Mouse (Mus musculus) layer of hippocampus, postnatal 14 days (tissue): ENCODE measurements at regions not wholly inside any gene's neighbourhood (a gene's known extent, or its start where the extent isn't known, plus 50 kb on each side); places are given as distances from the start of the nearest gene placed in this dataset.

ENCODE experiments used
- DNase-seq, 2 experiments: peaks; one replicate each; pipeline ENCODE4 v3.0.0; 2021 to 2022; ENCODE audit warnings: low spot score in 2 of 2, mixed read lengths in 1 of 2

DNA sequence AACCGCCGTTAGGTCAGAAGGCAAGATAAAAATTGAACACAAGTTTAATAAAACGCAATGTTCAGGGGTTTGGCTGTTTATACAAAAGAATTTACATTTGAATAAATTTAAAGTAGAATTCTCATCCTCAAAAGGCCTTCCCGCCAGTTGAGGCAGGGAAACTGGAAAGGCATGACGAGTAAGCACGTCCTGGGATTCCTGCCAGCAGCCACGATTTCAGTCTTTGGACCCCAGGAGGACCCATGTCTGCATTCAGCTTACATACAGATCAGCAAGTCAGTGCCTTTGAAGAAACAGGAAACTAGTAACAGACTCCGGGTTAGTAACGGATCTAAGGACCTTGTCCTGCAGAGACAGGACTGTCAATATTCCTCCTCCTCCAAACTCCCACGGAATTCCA is 250.4 kb downstream of the Tmem182 start:
- DNase-seq, result no peak

- no peak for DNase-seq
These were observed 259.7 kb downstream of the Tmem182 start for GRCm38 (mm10) chr1:41065130-41065529.

- peak in 1 of 2 experiments; percentile 20 for DNase-seq
These were observed 299.5 kb downstream of the Tmem182 start for GRCm38 (mm10) chr1:41104869-41105268.

- DNase-seq, result no peak
These were observed 316.3 kb downstream of the Tmem182 start for GRCm38 (mm10) chr1:41121636-41122175.

GRCm38 (mm10) chr1:41131410-41131809 is 326.0 kb downstream of the Tmem182 start:
- DNase-seq, result no peak

DNA sequence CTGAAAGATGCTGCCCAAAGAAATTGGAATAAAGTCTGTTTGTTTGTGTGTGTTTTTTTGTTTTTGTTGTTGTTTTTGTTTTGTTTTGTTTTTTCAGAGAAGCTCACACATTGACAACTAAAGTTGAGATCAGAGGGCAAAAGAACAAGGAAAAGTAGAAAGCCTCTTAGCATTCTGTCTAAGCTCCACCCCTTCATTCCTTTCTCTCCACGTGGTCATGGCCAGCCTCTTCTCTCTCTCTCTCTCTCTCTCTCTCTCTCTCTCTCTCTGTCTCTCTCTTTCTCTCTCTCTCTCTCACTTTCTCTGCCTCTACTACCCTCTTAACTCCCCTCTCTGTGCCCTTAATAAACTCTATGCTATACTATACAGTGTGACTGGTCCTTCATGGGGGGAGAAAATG is 327.7 kb downstream of the Tmem182 start:
- no peak for DNase-seq

DNA sequence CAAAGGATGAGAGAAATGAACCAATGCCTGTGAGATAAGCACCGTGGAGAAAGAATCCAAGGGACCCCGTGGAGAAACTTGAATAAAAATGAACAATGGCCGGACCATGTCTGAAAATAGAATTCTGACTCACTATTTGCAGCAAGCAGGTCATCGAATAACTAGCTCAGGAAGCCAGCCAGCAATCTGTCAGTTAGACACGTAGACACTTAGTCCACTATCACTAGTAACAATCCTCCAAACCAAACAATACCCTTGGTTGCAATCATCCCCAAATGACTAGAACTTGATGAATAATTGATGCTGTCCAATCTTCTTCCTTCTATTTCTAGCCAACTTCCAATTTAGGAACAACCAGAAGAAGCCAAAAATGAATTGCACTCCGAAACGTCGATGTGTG is 328.5 kb downstream of the Tmem182 start:
- no peak for DNase-seq

- no peak for DNase-seq
These were observed 334.3 kb downstream of the Tmem182 start for GRCm38 (mm10) chr1:41139725-41140124.

- DNase-seq, result no peak
These were observed 335.1 kb downstream of the Tmem182 start for GRCm38 (mm10) chr1:41140542-41140941.

GRCm38 (mm10) chr1:41141992-41142391 is 336.6 kb downstream of the Tmem182 start:
- DNase-seq, result no peak

DNA sequence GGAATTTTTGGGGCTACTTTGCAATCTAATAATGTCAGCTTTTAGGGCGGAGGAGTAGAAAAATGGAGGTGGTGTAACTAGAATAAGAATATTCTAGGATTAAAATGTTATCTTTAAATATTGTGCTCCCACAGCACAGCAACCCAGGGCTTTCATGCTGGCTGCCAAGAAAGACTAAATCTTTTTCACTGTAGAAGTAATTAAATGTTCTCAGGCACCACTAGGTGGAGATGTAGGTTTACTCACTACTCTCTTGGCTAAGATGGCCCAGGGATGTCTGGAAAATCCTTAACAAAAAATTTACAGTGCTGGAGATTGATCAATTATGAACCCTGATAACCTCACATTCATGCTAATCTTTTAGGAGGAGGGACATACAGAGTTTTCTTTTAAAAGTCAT is 347.1 kb downstream of the Tmem182 start:
- peak in 1 of 2 experiments; percentile 81 for DNase-seq

DNA sequence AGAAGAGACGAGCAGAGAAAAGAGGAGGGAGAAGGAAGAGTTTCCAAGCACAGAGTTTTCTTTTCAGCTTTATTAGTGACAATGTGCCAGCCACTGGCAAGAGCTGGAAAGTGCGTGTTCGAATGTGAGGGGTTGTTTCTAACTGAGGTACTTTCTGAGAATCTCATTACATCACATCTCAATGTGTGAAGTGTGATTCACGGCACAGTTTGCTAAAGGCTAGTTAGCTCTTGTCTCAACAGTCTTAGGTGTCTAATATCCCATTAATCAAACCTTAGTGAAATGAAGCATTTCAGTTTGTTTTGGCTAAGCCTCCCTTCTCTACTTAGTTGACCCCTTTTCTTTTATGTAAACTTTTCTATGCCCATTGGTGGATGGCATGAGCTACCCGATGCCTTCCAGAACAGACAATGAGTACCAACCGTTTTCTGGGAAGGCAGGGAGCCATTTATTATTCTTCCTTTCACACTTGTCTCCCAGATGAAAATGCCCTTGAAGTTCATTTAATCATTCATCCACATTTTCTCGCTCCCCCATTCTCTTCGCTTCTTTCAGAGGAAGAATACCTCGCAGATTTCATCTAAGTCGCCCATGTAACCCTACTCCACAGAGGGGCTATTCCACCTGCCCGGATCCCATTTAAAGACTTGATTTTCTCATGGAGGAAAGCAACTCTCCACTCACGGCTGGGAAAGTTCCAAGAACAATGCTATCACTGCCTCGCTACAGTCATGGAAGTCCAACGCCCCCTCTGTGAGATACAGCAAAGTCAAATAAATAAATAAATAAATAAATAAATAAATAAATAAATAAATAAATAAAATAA is 348.0 kb downstream of the Tmem182 start:
- DNase-seq, result no peak

- no peak for DNase-seq
These were observed 348.8 kb downstream of the Tmem182 start for GRCm38 (mm10) chr1:41154198-41154597.

DNA sequence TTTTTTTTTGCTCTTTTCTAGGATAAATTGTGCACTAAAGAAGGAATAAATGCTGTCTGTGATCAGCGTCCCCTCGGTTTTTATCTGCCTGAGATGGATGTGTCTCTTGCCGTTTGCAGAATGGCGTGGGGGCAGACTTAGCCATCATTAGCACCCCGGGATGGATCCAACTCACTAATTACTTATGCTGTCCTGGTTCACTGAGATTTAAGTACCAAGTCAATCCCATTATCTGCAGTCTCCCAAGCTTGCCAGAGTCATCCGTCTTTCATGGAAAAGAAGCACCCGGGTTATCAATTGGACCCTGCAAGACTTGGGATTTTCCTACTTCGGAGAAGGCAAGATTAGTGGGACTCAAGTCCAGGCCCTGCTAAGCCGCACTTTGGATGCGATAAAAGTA is 351.5 kb downstream of the Tmem182 start:
- DNase-seq, result no peak

DNA sequence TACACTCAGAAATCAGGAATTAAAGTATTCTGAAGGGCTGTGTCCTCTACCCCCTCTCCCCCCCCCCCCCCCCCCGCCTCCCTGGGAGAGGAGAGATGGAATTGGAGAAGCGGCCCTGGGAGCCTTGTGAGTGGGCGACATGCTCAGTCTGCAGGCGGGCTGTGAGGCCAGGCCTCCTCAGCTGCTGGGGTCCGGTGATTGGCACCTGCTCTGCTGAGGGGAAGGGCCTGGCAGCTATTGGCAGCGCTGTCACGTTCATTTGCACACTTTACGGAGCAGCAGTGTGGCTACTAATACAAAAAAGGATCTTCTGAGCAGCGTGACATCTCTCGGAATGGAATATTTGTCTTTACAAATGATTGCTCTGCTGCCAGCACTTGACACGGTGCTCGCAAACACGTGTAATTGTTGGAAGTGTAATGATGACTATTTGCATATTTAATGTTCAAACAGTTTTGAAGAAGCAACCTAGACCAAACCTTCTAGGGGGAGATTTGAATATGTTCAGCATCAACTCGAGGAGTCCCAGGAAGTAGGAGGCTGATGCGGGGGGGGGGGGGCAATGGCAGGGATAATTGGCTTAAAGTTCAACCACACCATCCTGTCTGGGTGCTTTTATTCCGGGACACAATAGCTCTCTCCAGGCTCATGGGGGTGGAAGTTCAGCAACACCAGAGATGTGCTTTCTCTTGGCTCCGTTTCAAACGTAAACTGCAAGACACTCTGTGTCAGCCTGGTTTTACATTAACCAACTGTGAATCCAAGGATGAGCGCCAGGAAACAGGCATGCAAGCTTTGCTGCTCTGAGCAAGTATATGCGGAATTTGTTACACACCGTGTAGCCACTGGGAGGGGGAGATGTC is 352.5 kb downstream of the Tmem182 start:
- DNase-seq, result peak in 1 of 2 experiments; percentile 46

GRCm38 (mm10) chr1:41165878-41166786 is 360.7 kb downstream of the Tmem182 start:
- no peak for DNase-seq

DNA sequence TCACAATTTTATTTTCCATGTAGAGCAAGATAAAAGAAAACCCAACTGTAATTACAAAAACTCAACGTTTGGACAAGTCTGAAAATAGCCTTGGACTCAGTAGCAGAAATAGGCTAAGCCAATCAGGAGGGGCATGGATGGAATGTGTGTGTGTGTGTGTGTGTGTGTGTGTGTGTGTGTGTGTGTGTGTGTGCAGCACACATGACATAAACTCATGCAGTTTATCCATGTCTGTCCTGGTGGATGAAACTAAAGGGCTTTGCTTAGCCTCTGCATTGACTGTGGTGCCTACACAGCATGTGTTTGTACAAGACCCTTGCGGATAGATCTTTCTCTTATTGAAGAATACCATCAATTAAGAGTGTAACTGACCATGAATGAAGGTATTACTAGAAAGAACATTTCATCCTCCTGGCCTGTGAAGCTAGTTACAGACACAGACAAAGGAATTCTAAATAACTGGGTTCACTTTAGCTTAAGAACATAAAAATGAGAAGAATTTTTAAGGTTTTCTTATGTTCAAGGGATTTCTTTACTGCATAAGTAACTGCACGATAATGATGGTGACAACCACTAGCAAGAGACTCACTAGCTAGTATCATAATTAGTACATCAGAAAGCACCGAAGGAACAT is 361.5 kb downstream of the Tmem182 start:
- no peak for DNase-seq

- DNase-seq, result no peak
These were observed 381.6 kb downstream of the Tmem182 start for GRCm38 (mm10) chr1:41186991-41187390.

- DNase-seq, result no peak
These were observed 407.5 kb downstream of the Tmem182 start for GRCm38 (mm10) chr1:41212876-41213275.

DNA sequence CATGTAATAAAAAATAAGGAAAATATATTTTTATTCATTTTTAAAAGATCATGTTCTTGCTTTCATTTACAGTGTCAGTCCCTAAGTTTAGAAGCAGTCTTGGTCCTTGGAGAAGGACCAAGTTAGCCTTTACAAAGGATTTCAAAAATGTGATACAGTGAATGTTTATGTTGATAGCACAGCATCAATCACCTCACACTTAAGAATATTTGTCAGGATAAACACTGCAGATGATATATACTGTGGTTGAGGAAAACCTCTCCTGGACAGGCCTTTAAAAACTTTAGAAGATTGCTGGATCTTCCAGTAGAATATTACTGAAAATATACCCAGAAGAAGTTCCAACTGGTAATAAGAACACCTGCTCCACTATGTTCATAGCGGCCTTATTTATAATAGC is 420.4 kb downstream of the Tmem182 start:
- DNase-seq, result no peak
